Mouse (Mus musculus) neural tube, embryonic 12.5 days (tissue): ENCODE data around the gene Cntn2. TPM values are rescaled to one million over a fixed set of nuclear protein-coding genes. Genes with fewer than 3 reads are reported as not detected.

Source experiments
- ATAC-seq: fragments of 200-750 bp; cut with Nextera tagmentation; 2 replicates; pipeline ENCODE4 v1.8.0; 2017; ENCODE audit warnings: low read depth, mild to moderate bottlenecking, moderate TSS enrichment, moderate library complexity; ENCODE audit not compliant: low FRiP score
- H3K27ac ChIP-seq: fragments of 300-500 bp; sonication (generic); 2 replicates; pipeline ENCODE4 v1.5.1; 2016
- H3K27me3 ChIP-seq: fragments of 300-500 bp; sonication (generic); replicated peaks from 2 replicates; pipeline ENCODE4 v1.6.1; 2016; ENCODE audit warnings: mild to moderate bottlenecking
- H3K36me3 ChIP-seq: fragments of 300-500 bp; sonication (generic); 2 replicates; pipeline ENCODE4 v1.6.1; 2016; ENCODE audit warnings: mild to moderate bottlenecking
- H3K4me1 ChIP-seq: fragments of 300-500 bp; sonication (generic); 2 replicates; pipeline ENCODE4 v1.6.1; 2016
- H3K4me2 ChIP-seq: fragments of 300-500 bp; sonication (generic); replicated peaks from 2 replicates; pipeline ENCODE4 v1.6.1; 2016; ENCODE audit warnings: mild to moderate bottlenecking
- H3K4me3 ChIP-seq: fragments of 300-500 bp; sonication (generic); 2 replicates; pipeline ENCODE4 v1.5.1; 2016
- H3K9ac ChIP-seq: fragments of 300-500 bp; sonication (generic); 2 replicates; pipeline ENCODE4 v1.6.1; 2016; ENCODE audit warnings: mild to moderate bottlenecking
- H3K9me3 ChIP-seq: fragments of 300-500 bp; sonication (generic); 2 replicates; pipeline ENCODE4 v1.6.1; 2016; ENCODE audit warnings: mild to moderate bottlenecking
- WGBS: fragments of 180-500 bp; shearing (Covaris S2); methylation state at CpG from one replicate; pipeline ENCODE4 v1.1.7; 2016; 5-methylcytosine and 5-hydroxymethylcytosine counted together
- polyA plus RNA-seq: library from polyadenylated mRNA; unstranded; fragments of >200 nt; fragmentation: Nextera tagmentation; extraction: Ambion mirVana; gene quantifications from 2 replicates; pipeline ENCODE4 v1.2.1, GENCODE M21; 2016

The Cntn2 gene
- polyA plus RNA-seq, 1 experiment from 2014 or later, result 104 TPM

DNA sequence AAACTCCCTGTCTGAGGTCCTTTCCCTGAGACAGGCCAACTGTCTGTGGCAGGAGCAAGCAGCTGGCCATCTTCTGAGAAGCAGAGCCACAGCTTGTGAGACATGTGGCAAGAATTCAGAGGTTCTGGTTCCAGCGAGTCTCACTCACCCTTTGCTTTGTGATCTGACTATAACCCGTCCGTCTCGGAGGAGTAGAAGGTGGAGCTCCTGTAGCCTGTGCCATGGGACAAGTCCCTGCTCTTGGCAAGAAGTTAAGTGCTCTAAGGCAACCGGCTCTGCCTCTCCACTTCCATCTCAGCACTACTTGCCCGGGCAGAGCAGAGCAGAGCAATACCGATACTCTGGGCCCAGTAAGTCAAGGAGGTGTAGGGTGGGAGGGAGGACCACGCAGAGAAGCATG is 27.9 kb upstream of the Cntn2 start:
- 94% methylated on average over 8 of the region's 8 CpGs for WGBS
- no peak overlapping the region for H3K4me2 ChIP-seq
- peaks cover 23% of the 10 kb centered on the region for H3K4me1 ChIP-seq
- no peaks in the 10 kb centered on the region for H3K27me3 ChIP-seq
- H3K4me3 ChIP-seq, result no peak overlapping the region
- no peak overlapping the region for H3K9ac ChIP-seq
- ATAC-seq, result no peak
- no peaks in the 10 kb centered on the region for H3K9me3 ChIP-seq
- H3K36me3 ChIP-seq, result peaks cover 14% of the 10 kb centered on the region; the same call in 1 of the 2 replicates
- H3K27ac ChIP-seq, result no peak overlapping the region

- Histone ChIP-seq H3K27ac (no peak overlapping the region), H3K9me3 (no peaks in the 10 kb centered on the region), H3K9ac (no peak overlapping the region), H3K4me3 (no peak overlapping the region), H3K36me3 (peaks cover 11% of the 10 kb centered on the region; the same call in 1 of the 2 replicates), H3K27me3 (no peaks in the 10 kb centered on the region), H3K4me1 (peaks cover 23% of the 10 kb centered on the region), H3K4me2 (no peak overlapping the region)
- 86% methylated on average over 15 of the region's 15 CpGs for WGBS
- ATAC-seq, result no peak
Observed at GRCm38 (mm10) chr1:132570068-132570780, 27.2 kb upstream of the Cntn2 start.

GRCm38 (mm10) chr1:132569516-132569915 is 26.5 kb upstream of the Cntn2 start:
- no peak for ATAC-seq
- Histone ChIP-seq H3K4me2 (no peak overlapping the region), H3K27me3 (no peaks in the 10 kb centered on the region), H3K9me3 (no peaks in the 10 kb centered on the region), H3K4me3 (no peak overlapping the region), H3K27ac (no peak overlapping the region), H3K4me1 (peaks cover 23% of the 10 kb centered on the region), H3K36me3 (peaks cover 11% of the 10 kb centered on the region; the same call in 1 of the 2 replicates), H3K9ac (no peak overlapping the region)
- WGBS, result 75% methylated on average over 9 of the region's 9 CpGs

GRCm38 (mm10) chr1:132567336-132568125 is 24.5 kb upstream of the Cntn2 start:
- H3K36me3 ChIP-seq, result peaks cover 7% of the 10 kb centered on the region; the same call in 1 of the 2 replicates
- WGBS, result 84% methylated on average over 11 of the region's 11 CpGs
- H3K4me1 ChIP-seq, result peaks cover 27% of the 10 kb centered on the region
- no peak overlapping the region for H3K27ac ChIP-seq
- ATAC-seq, result no peak
- no peak overlapping the region for H3K4me2 ChIP-seq
- no peak overlapping the region for H3K9ac ChIP-seq
- H3K4me3 ChIP-seq, result no peak overlapping the region
- H3K9me3 ChIP-seq, result no peaks in the 10 kb centered on the region
- no peaks in the 10 kb centered on the region for H3K27me3 ChIP-seq

DNA sequence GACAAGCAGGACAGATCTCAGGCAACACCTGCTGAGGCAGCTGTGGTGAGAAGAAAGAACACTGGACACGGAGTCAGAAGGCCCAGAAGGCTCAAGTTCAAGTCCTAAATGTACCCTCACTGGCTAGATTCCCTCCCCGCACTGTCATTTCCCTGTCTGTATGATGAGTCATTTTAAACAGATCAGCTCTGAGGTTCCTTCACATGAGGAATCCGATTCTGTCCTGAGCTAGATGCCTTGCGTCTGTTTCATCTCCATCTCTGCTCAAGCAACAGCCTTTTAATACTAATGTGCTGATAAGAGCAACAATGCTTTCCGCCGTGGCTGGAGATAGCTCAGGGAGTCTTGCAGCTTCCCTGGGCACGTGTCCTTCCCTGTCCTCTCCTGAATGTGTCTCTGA is 22.7 kb upstream of the Cntn2 start:
- no peaks in the 10 kb centered on the region for H3K27me3 ChIP-seq
- H3K4me2 ChIP-seq, result no peak overlapping the region
- no peak overlapping the region for H3K9ac ChIP-seq
- ATAC-seq, result no peak
- no peak overlapping the region for H3K27ac ChIP-seq
- no peak overlapping the region for H3K4me3 ChIP-seq
- H3K4me1 ChIP-seq, result peaks cover 45% of the 10 kb centered on the region
- 77% methylated on average over 7 of the region's 7 CpGs for WGBS
- H3K9me3 ChIP-seq, result no peaks in the 10 kb centered on the region
- peaks cover 6% of the 10 kb centered on the region; the same call in 1 of the 2 replicates for H3K36me3 ChIP-seq

DNA sequence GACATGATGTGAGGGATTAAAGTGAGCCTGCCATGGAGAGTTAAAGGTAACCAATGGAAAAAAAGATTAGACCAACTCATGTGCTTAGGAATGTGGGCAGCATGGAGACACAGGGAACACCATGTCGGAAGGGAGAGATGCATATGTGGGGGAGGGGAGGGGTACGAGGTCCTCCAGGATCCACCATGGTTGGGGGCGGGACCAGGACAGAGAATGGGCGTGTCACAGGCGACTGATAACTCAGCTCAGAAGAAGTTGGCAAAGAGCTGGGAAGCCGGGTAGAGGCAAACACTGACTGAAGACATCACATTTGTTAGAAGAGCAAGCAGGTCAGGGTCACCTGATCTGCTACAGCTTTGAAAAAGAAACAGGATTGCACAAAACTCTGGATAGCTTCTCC is 21.9 kb upstream of the Cntn2 start:
- peaks cover 42% of the 10 kb centered on the region for H3K4me1 ChIP-seq
- no peak overlapping the region for H3K27ac ChIP-seq
- no peaks in the 10 kb centered on the region for H3K36me3 ChIP-seq
- H3K9ac ChIP-seq, result no peak overlapping the region
- no peaks in the 10 kb centered on the region for H3K9me3 ChIP-seq
- H3K27me3 ChIP-seq, result no peaks in the 10 kb centered on the region
- no peak overlapping the region for H3K4me3 ChIP-seq
- WGBS, result 33% methylated on average over 6 of the region's 6 CpGs
- no peak overlapping the region for H3K4me2 ChIP-seq
- no peak for ATAC-seq

DNA sequence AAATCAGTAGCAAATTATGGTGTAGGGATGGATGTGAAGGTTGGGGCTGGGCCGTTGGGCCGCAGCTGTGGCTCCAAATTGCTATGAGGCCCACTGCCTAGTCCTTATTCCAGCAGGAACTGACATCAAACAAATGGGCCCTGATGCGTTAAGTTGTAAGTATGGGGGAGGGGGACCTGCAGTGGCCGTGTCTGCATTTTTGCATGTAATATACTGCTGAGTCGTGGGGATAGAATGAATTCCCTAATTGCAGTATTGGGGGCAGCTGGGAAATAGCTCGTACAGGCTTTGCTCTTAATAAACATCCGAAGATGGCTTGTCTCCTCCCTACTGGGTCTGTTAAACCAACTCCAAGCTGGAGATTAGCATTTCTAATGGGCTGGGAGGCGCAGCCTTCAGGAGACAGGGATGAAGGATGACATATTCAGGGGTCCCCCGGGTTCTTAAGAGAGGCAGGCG is 19.3 kb upstream of the Cntn2 start:
- no peaks in the 10 kb centered on the region for H3K36me3 ChIP-seq
- WGBS, result 4% methylated on average over 10 of the region's 10 CpGs
- H3K4me3 ChIP-seq, result no peak overlapping the region
- peak overlapping the region; percentile 71 for H3K27ac ChIP-seq
- no peak overlapping the region for H3K4me2 ChIP-seq
- no peaks in the 10 kb centered on the region for H3K9me3 ChIP-seq
- no peak overlapping the region for H3K9ac ChIP-seq
- peaks cover 48% of the 10 kb centered on the region for H3K4me1 ChIP-seq
- ATAC-seq, result peak; percentile 63
- no peaks in the 10 kb centered on the region for H3K27me3 ChIP-seq

DNA sequence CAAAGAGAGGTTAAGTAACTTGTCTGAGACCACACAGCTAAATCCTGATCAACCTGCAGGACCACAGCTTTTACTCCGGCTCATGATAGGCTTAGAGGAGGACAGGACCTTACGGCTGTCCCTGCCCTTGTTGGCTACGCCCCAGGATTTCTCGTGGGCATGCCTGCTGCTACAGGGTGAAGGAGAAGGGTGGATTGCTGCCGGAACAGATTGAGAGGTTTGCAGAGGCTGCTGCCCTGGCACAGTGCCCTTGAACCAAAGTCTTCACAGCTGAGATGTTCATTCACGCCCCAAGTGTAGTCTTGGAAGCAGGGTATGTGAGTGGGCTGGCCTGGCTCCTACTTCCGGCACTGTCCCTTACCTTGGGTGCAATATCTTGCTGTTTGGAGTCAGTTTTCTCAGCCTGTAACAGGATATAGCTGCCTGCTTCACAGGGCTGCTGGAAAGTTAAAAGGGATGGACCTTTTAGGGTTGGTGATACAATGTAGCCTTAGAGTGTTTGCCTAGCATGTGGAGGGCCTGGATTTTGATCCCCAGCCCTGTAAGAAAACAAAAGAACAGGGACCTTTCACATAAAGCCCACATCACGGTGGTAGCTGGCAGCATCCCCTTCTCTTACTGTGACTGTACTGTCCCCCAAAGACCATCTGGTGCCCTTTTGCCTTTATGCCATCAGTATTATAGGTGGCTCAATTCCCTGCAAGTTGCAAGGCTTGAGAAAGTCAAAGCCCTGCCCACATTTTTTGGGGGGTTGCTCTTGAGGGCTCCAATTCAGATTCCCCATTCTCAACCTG is 18.0 kb upstream of the Cntn2 start:
- peaks cover 50% of the 10 kb centered on the region for H3K4me1 ChIP-seq
- no peak overlapping the region for H3K4me3 ChIP-seq
- 64% methylated on average over 8 of the region's 8 CpGs for WGBS

DNA sequence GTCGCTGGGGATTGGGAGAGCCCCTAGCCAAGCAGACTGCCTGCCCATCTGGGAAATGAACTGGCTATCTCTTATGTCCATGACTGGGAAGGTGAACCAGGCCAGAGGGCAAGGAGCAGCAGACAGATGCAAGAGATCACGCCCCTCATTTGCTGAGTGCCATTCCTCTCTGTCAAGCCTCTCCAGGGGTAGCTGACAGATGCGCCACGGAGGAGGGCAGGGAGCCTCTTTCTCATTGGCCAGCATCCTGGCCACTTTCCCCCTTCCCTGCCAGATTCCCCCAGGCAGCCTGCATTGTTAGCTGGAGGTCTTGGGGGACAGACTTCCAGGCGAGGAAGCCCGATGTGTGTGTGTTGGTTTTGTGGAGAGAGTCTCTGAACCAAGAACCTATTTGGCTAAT is 16.0 kb upstream of the Cntn2 start:
- Histone ChIP-seq H3K36me3 (no peaks in the 10 kb centered on the region), H3K4me2 (no peak overlapping the region), H3K4me1 (peaks cover 50% of the 10 kb centered on the region), H3K27ac (peak overlapping the region; percentile 51; the same call in 1 of the 2 replicates), H3K27me3 (no peaks in the 10 kb centered on the region), H3K9ac (no peak overlapping the region), H3K4me3 (no peak overlapping the region), H3K9me3 (no peaks in the 10 kb centered on the region)
- WGBS, result 10% methylated on average over 6 of the region's 6 CpGs
- peak; percentile 23; the same call in 1 of the 2 replicates for ATAC-seq

More for the DNA sequence above, 18.0 kb upstream of the Cntn2 start:
- H3K27ac ChIP-seq, result peak overlapping the region; percentile 65; the same call in 1 of the 2 replicates
- no peaks in the 10 kb centered on the region for H3K36me3 ChIP-seq
- H3K9ac ChIP-seq, result 0 out of 2 replicates have a peak overlapping the region, but pooled peaks have one; percentile 10
- no peaks in the 10 kb centered on the region for H3K9me3 ChIP-seq
- no peak for ATAC-seq
- no peak overlapping the region for H3K4me2 ChIP-seq
- H3K27me3 ChIP-seq, result no peaks in the 10 kb centered on the region

GRCm38 (mm10) chr1:132557901-132558631 is 15.0 kb upstream of the Cntn2 start:
- Histone ChIP-seq H3K4me3 (no peak overlapping the region), H3K9ac (no peak overlapping the region; the same call in 1 of the 2 replicates), H3K27ac (peak overlapping the region; percentile 51; the same call in 1 of the 2 replicates), H3K4me1 (peaks cover 50% of the 10 kb centered on the region), H3K27me3 (no peaks in the 10 kb centered on the region), H3K9me3 (no peaks in the 10 kb centered on the region), H3K36me3 (no peaks in the 10 kb centered on the region), H3K4me2 (0 out of 2 replicates have a peak overlapping the region, but pooled peaks have one; percentile 14)
- peak; percentile 69 for ATAC-seq
- 23% methylated on average over 9 of the region's 9 CpGs for WGBS

GRCm38 (mm10) chr1:132543789-132544188 is 733 bp upstream of the Cntn2 start:
- no peak overlapping the region for H3K9ac ChIP-seq
- WGBS, result 71% methylated on average over 8 of the region's 8 CpGs
- ATAC-seq, result no peak
- H3K27me3 ChIP-seq, result peaks cover 37% of the 10 kb centered on the region
- H3K4me2 ChIP-seq, result no peak overlapping the region
- no peak overlapping the region for H3K27ac ChIP-seq
- H3K9me3 ChIP-seq, result no peaks in the 10 kb centered on the region
- H3K36me3 ChIP-seq, result no peaks in the 10 kb centered on the region
- peaks cover 32% of the 10 kb centered on the region for H3K4me1 ChIP-seq
- H3K4me3 ChIP-seq, result no peak overlapping the region
